Mouse (Mus musculus): Measurements from ENCODE around the gene Samd9l.
"Not testable (repeated sequence)": the region's sequence is repeated elsewhere in the genome, so short reads cannot be mapped to it uniquely, and the experiment has no call there.

Samd9l gene

DNA sequence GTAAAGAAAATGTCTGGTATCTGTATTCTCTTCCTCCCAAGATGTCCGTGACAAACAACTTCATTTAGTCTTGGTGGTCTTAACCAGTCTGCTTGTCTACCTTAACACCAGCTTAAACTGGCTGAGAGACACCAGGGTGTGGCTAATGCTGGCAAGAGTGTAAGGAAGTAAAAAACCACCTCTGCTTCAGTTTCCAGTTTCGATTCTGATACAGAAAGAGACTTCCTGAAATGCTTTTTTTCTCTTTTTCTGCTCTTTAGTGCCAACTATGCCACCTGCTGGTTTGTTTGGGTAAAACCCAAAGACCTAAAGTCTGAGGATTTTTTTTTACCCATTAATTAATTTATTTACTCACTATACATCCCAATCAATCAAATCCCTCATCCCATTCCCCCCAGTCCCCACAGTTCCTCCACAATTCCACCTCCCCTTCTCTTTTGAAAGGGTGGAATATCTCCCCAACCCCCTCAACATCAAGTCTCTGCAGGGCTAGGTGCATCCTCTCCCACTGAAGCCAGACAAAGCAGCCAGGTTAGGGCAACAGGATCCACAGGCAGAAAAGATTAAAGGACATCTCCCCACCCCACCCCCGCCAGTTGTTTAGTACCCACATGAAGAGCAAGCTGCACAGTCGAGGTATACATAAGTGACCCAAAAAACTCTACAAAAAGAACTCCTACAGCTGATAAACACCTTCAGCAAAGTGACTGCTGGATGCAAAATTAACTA is at the start of gene Samd9l:
Samd9l (minus strand) TSS at position 233 of the 729 bp plus-strand sequence.
- peak; percentile 76 to 79 for DNase-seq (ENCODE audit: low spot score in 2 of 2)

DNA sequence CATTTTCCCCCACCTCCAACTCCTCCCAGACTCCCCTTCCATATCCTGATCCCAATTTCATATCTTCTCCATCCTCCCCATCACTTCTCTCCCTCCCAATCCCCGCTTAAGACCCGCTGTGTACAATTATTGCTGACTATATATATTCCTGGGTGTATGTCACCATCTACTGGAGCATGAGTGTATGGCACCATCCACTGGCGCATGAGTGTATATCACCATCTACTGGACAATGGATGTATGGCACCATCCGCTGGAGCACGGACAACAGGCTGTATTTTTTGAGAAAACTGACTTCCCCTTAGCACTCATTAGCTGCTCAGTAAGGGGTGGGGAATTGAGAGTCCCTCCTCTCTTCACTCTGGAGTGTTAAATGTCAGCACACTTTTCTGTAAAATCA is 48.0 kb upstream of the Samd9l start:
- peak; percentile 70 to 71 for DNase-seq (ENCODE audit: low spot score in 2 of 2)

DNA sequence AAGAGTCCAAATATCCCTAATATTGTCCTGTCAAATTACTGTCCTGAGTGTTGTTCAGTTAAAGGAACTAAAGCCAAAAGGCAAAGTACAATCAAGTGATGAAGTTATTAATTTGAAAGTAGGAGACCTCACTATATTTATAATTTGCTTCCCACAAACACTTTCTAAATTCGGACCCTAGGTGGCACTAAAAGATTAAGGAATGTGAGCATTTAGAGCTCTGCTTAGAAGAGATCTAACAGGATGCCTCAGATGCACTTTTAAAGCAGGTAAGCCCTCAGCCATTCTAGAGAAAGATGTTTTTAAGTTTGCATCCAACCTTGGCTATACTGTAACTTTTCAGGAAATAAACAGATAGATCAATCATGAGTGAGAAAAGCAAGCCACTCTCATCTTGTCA is 44.5 kb upstream of the Samd9l start:
- no peak for DNase-seq (ENCODE audit: low spot score in 2 of 2)

DNA sequence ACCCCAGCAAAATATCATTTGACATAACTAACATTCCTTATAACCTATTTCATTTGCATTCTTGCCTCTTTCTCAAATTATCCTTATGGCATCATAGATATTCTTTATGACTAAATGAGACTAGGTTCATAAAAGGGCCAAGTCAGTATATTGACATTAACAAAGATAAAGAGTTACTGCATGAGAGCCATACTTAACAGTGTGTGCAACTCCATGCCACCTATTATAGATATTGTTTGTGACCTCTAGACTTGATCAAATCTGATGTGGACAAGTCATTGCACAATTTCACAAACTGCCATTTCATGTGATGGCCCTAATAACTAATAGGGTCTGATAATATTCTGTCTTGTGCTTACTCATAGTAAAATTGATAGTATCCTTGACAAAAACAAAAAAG is 36.7 kb upstream of the Samd9l start:
- no peak for DNase-seq (ENCODE audit: low spot score in 2 of 2)

DNA sequence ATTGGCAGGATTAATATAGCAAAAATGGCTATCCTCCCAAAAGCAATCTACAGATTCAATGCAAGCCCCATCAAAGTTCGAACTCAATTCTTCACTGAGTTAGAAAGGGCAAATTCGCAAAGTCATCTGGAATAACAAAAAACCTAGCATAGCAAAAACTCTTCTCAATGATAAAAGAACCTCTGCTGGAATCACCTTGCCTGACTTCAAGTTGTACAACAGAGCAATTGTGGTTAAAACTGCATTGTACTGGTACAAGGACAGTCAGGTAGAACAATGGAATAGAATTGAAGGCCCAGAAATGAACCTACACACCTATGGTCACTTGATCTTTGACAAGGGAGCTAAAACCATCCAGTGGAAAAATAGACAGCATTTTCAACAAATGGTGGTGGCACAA is 31.6 kb upstream of the Samd9l start:
- not testable (repeated sequence) for DNase-seq (ENCODE audit: low spot score in 2 of 2)

DNA sequence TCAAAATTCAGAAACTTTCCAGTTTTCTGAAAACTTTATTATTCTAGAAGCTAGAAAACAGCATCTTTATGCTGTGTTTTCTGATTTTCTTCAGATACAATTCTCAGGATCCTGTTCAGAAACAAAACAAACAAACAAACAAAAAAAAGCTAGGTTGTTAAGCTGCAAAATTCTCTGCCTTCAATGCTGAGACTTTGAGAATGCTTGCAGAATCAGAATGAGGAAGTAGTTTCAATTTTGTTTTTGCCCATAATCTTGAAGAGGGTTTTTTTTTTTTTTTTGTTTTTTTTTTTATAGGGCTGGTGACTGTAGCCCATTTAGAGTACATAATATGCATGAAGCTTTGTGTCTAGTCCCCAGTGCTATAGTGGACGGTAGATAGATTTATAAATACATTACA is 27.7 kb upstream of the Samd9l start:
- no peak for DNase-seq (ENCODE audit: low spot score in 2 of 2)

DNA sequence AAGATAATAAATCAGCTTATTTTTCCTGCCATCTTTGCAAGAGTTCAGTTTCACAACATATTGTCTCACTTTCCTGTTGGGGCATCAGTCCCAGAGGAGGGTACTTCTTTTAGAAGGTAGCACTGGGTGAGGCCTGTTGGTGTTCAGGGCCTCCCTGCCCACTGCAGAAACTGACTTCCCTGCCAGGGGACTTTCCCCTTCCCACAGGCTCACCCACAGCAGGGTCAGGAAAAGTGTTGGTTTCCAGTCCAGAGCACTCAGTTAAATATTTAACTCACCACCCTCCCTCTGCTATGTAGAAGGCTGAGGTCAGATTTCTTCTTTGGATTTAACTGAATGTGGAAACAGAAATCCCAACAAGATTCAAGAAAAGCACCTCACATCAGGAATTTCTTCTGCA is 26.0 kb upstream of the Samd9l start:
- DNase-seq (ENCODE audit: low spot score in 2 of 2), result not testable (repeated sequence)

DNA sequence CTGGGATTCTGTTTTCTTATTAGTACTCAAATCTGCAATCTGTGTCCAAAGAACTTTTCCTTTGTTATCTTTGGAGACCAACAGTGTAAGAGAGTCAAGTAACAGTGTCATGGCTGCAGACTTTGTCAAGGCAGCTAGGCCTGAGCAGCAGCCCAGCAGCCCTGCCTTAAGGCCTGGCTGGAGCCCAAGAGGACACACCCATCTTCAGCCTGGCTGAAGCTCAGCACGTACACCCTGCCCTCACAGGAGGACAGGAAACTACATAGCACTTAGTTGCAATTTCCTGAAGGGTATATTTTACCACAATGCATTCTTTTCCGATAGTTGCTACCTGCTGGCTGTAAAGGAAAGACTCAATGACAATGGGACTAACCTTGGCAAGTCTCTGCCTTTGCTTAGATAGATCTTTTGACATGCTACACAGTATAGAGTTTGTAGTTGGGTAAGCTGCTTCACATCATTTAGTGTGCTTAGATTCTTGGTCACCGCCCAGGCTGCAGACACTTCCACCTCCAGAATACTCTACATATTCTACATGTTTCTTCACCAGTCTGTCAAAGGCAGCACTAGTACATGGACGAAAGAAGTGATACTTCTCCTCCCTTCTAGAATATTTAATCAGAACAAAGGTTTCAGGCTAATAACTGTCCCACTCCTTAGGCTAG is 25.4 kb upstream of the Samd9l start:
- not testable (repeated sequence) for DNase-seq (ENCODE audit: low spot score in 2 of 2)

DNA sequence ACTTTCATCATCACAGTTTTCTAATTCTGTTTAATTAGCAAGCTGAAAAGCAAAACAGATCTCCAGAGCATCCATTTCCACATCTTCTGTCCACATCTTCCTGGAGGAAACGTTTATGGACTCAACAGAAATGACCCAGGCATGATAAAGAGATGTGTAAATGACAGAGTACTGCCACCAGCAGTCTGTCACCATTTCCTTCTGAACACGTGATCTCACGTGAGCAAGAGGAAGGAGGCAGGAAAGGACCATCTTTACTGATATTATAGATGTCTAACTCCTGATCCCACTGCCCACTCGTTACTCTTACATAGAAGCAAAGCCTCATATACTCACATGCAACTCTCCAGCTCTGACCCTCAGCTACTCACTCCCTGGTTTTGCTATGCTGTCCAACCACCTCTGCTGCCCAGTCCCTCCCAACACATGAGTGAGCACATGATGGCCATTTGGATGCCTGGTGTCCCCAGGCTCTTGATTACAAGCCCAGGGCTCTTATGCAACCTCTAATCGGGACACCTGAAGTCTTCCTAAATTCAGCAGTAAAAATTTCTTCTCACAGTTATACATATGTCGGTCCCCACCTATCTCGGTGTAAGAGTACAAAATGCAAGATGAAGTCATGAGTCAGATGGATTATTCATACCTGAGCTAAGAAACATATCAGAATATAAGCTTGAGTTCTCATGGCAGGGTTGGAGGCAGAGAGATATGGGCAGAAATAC is 2.0 kb downstream of the Samd9l start:
- not testable (repeated sequence) for DNase-seq (ENCODE audit: low spot score in 2 of 2)

DNA sequence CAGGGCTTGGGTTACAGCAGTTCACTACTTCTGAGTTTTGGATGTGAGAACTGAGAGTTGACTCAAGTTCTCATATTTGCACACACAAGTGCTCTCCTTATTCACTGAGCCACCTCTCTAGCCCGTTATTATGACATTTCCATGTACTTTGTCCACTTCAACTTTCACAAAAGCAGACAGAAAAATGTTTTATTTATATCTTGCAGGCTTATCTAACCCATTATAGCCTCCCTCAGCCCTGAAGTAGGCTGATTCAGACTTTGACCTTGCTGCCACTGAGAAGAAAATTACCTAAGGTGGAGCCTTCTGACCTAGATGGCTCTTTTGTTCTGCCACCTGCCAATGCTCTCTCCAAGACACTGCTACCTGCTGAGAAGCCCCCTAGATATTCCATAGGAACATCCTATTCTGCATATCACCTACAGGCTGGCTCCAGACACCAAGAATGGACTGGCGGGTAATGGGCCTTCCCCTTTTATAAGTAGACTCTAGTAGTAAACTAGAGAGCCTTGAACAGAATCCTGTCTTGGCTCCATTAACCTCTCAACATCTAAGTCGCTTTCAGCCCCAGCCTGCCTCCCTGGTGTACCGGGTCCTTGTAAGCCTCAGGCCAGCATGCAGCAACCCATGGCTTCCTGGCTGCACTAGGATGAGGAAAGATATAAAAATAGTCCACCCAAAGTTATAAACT is 3.3 kb downstream of the Samd9l start:
- DNase-seq (ENCODE audit: low spot score in 2 of 2), result not testable (repeated sequence)

DNA sequence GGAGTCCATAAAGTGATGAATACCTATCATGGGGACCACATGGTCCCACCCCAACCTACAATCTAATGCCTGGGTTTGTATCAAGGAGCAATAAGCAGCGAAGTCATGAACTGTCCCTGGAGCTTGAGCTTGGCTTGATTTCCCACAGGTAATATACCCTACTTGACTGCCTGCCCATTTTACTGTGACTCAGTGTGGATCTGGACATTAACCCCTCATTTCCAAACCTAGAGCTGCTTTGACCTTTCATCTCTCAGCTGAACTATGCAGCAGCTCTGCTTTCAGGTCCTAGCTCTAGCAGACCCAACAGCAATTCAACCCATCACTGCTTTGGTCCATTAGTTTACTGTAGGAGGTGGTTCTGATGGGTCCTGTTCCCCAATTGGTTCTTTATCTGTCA is 9.4 kb downstream of the Samd9l start:
- DNase-seq (ENCODE audit: low spot score in 2 of 2), result no peak

DNA sequence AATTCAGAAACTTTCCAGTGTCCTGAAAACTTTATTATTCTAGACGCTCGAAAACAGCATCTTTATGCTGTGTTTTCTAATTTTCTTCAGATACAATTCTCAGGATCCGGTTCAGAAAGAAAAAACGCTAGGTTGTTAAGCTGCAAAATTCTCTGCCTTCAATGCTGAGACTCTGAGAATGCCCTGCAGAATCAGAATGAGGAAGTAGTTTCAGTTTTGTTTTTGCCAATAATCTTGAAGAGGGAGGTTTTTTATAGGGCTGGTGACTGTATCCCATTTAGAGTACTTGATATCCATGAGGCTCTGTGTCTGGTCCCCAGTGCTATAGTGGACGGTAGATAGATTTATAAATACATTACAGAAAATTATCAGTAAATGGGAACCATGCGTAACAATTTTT is 12.8 kb downstream of the Samd9l start:
- no peak for DNase-seq (ENCODE audit: low spot score in 2 of 2)

DNA sequence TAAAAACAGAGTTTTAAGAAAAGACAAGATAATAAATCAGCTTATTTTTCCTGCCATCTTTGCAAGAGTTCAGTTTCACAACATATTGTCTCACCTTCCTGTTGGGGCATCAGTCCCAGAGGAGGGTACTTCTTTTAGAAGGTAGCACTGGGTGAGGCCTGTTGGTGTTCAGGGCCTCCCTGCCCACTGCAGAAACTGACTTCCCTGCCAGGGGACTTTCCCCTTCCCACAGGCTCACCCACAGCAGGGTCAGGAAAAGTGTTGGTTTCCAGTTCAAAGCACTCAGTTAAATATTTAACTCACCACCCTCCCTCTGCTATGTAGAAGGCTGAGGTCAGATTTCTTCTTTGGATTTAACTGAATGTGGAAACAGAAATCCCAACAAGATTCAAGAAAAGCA is 14.6 kb downstream of the Samd9l start:
- not testable (repeated sequence) for DNase-seq (ENCODE audit: low spot score in 2 of 2)

DNA sequence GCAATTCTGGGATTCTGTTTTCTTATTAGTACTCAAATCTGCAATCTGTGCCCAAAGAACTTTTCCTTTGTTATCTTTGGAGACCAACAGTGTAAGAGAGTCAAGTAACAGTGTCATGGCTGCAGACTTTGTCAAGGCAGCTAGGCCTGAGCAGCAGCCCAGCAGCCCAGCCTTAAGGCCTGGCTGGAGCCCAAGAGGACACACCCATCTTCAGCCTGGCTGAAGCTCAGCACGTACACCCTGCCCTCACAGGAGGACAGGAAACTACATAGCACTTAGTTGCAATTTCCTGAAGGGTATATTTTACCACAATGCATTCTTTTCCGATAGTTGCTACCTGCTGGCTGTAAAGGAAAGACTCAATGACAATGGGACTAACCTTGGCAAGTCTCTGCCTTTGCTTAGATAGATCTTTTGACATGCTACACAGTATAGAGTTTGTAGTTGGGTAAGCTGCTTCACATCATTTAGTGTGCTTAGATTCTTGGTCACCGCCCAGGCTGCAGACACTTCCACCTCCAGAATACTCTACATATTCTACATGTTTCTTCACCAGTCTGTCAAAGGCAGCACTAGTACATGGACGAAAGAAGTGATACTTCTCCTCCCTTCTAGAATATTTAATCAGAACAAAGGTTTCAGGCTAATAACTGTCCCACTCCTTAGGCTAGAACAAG is 15.1 kb downstream of the Samd9l start:
- DNase-seq (ENCODE audit: low spot score in 2 of 2), result not testable (repeated sequence)

DNA sequence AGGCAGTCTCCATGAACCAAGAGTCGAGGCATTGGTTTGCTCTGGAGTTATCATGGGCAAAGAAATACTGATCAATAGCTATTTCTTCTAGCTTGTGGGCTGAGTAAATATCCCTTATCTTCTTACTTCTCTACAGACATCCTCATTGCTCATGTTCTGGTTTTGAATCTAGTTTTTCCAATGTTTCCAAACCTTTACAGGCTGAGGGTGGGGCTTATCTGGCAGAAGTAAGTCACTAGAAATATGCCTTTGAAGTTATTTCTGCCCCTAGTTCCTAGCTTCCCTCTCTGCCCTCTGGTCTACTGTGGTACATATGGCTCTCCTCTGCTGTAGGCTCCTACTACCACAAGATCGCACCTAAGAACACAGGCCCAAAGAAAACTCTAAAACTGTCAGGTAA is 20.2 kb downstream of the Samd9l start:
- no peak for DNase-seq (ENCODE audit: low spot score in 2 of 2)

DNA sequence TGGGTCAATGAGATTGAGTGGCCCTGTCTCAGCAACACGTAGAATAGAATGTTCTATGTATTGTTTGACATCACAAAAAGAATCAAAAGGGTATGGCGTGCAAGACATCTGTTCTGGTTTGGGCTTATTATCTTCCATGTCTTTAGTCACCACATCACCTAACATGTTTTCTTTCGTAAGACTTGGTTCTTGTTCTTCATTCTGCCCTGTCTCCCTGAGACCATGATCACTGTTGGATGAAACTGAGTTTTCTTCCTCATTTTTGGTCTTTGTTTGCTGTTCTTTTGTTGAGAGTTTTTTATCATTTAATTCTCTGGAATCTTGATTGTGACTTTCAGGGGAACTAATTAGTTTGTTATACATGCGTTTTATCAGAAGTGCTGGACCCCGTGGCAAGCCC is 22.7 kb downstream of the Samd9l start:
- DNase-seq (ENCODE audit: low spot score in 2 of 2), result no peak

DNA sequence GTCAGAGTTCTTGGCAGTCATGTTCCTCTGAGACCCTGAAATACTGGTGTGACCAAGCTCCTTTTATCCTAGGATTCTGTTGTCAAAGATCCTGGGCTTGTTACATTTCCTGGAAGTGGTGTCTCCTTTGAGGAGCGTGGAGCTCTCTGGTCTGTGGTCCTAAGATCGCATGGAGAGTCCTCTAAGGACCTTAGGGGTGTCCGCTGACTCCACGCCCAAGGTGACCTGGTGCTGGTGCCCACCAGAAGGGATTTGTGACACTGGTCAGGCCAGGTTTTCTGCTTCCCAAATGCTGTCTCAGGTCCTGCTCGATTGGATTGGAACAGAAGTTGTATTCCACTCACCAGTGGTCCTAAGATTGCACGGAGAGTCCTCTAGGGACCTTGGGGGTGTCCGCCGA is 29.8 kb downstream of the Samd9l start:
- no peak for DNase-seq (ENCODE audit: low spot score in 2 of 2)

DNA sequence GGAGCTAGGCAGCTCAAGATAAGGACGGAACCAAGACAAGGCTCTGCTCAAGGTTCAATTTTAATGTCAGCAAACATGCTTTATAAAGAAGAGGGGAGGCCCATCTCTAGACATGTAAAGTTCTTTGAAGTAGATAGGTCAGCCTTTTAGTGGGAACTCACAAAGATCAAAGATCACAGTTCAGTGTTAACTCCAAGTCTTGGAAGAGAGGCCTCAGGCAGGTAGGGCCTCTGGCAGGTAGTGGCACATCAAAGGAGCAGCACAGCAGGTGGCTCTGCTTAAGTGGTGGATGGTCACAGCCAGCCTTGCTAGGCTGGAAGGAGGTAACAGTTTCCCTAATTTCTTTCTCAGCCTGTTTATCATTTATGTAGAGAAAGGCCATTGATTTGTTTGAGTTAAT is 33.8 kb downstream of the Samd9l start:
- not testable (repeated sequence) for DNase-seq (ENCODE audit: low spot score in 2 of 2)

DNA sequence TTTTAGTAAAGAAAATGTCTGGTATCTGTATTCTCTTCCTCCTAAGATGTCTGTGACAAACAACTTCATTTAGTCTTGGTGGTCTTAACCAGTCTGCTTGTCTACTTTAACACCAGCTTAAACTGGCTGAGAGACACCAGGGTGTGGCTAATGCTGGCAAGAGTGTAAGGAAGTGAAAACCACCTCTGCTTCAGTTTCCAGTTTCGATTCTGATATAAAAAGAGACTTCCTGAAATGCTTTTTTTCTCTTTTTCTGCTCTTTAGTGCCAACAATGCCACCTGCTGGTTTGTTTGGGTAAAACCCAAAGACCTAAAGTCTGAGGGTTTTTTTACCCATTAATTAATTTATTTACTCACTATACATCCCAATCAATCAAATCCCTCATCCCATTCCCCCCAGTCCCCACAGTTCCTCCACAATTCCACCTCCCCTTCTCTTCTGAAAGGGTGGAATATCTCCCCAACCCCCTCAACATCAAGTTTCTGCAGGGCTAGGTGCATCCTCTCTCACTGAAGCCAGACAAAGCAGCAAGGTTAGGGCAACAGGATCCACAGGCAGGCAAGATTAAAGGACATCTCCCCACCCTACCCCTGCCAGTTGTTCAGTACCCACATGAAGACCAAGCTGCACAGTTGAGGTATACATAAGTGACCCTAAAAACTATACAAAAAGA is 53.3 kb downstream of the Samd9l start:
- DNase-seq (ENCODE audit: low spot score in 2 of 2), result peak; percentile 20 to 30

DNA sequence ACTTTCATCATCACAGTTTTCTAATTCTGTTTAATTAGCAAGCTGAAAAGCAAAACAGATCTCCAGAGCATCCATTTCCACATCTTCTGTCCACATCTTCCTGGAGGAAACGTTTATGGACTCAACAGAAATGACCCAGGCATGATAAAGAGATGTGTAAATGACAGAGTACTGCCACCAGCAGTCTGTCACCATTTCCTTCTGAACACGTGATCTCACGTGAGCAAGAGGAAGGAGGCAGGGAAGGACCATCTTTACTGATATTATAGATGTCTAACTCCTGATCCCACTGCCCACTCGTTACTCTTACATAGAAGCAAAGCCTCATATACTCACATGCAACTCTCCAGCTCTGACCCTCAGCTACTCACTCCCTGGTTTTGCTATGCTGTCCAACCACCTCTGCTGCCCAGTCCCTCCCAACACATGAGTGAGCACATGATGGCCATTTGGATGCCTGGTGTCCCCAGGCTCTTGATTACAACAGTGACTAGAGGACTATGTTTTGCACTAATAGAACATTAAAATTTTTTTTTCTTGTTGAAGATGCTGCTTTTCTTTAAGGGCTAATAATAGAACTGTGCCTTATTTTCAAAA is 54.2 kb downstream of the Samd9l start:
- DNase-seq (ENCODE audit: low spot score in 2 of 2), result not testable (repeated sequence)
